Mouse (Mus musculus) bone marrow, adult 2 months (tissue): ENCODE data around the gene Taf6l.

ENCODE experiments used
- CTCF ChIP-seq: fragments of 200-500 bp; IDR thresholded peaks from 2 replicates; pipeline ENCODE4 v1.5.1; 2011; ENCODE audit warnings: low read length, control low read depth; ENCODE audit not compliant: control insufficient read depth, insufficient read depth
- POLR2A ChIP-seq: fragments of 200-500 bp; IDR thresholded peaks from 2 replicates; pipeline ENCODE4 v1.6.1; 2011; ENCODE audit warnings: low read depth, mild to moderate bottlenecking, control low read depth, low read length, borderline replicate concordance; ENCODE audit not compliant: control insufficient read depth

GRCm38 (mm10) chr19:8788521-8788920 lies 2.3 kb upstream of the Taf6l start:
- TF ChIP-seq POLR2A (no peak), CTCF (no peak)
